Mouse (Mus musculus) cerebellum, adult 2 months (tissue): ENCODE results near the gene Prkag3.

ENCODE experiments used
- CTCF ChIP-seq: fragments of 200-500 bp; IDR thresholded peaks from 2 replicates; pipeline ENCODE4 v1.5.1; 2011; ENCODE audit warnings: low read depth, mild to moderate bottlenecking, control low read depth, low read length, moderate library complexity, borderline replicate concordance; ENCODE audit not compliant: insufficient read depth
- POLR2A ChIP-seq: fragments of 200-500 bp; IDR thresholded peaks from 2 replicates; pipeline ENCODE4 v1.6.1; 2011; ENCODE audit warnings: low read length, control low read depth, borderline replicate concordance; ENCODE audit not compliant: insufficient read depth

DNA sequence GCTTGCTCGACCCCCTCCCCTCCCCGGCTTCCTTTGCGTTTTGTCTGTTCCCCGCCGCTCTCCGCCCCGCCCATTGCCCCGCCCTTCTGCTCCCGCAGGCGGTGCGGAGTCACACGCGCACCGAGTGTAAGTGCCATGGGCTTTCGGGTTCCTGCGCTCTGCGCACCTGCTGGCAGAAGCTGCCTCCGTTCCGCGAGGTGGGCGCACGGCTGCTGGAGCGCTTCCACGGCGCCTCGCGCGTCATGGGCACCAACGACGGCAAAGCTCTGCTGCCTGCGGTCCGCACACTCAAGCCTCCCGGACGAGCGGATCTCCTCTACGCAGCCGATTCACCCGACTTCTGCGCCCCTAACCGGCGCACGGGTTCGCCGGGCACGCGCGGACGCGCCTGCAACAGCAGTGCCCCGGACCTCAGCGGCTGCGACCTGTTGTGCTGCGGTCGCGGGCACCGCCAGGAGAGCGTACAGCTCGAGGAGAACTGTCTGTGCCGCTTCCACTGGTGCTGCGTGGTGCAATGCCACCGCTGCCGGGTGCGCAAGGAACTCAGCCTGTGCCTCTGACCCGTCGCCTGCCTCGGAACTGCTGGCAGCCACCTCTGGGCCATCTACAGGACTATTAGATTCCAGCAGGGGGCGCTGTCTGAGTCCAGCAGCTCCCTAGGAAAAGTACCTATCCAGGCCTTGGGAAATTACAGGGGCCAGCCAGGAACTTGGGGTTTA lies 35.2 kb upstream of the Prkag3 start:
- TF ChIP-seq CTCF: peak; percentile 43; the same call in 1 of the 2 replicates
- no peak for TF ChIP-seq POLR2A
